Mouse (Mus musculus) cerebellum, adult 8-10 months (tissue): ENCODE results near the gene Zic5.

Source experiments
- DNase-seq: peaks from one replicate; pipeline ENCODE4 v3.0.0; 2022

Gene Zic5

DNA sequence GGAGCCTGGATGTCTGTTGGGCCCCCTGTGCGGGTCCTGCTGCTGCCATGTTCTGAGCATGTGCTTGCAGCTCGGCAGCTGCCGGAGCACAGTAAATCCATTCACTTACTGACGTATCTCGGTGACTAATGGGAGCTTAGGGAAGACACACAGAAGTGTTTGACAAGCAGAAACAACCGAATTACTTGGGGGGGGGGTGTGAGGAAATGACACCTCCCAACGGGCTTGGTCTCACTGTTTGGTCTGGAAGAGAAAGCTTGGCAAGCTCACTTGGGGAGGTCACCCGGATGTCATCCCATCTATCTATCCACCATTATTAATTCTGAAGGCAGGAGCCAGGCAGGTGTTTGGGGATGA lies 38.3 kb downstream of the Zic5 start:
- no peak for DNase-seq

DNA sequence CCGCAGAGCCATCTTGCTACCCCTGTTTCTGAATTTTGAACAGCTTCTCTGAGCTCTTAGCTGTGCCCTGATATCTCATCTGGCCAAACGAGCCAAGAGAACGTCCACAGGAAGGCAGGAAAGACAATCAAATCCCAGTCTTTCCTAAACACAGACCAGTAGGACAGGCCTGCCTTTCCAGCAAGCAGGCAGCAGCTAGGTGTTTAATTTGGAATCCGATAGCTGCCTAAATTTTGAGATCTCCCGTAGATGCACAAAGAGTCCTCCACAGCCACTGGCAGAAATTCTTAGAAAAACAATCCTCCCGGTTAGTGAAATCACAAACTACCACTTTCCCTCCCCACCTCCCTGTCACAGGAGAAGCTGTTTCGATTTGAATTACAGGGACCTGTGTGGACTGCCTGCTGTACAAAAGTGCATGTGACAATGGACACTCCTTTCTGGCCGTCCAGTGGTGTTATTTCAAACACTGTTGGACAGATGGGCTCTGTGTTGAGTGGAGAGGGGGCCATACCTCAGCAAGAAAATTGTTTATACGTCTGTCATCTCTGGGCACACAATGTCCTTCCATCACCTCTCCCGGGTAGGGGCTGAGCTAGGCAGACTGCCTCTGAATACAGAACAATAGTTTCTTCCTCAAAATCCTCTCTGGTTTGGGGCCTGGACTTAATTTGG lies 38.8 kb downstream of the Zic5 start:
- DNase-seq: no peak

- DNase-seq: no peak
These were observed 41.0 kb downstream of the Zic5 start for GRCm38 (mm10) chr14:122424441-122424840.

GRCm38 (mm10) chr14:122416166-122416771 lies 49.2 kb downstream of the Zic5 start:
- no peak for DNase-seq

GRCm38 (mm10) chr14:122414786-122415185 lies 50.7 kb downstream of the Zic5 start:
- DNase-seq: no peak

DNA sequence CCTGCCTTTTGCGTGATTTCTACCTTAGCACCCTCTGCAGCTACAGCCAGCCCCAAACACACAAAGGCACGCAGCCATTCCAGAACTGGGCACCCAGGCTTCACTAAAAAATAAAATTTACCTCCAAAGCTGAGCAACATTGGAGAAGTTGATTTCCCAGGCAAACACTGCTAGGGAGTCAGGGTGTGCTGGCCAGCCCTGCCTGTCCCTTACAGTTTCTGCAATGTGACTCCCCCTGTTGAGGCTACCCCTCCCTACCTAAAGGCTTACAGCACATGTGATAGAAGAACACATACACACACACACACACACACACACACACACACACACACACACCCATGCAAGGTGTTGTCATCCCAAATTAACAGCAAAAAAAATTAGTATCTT lies 51.9 kb downstream of the Zic5 start:
- no peak for DNase-seq

GRCm38 (mm10) chr14:122412841-122413541 lies 52.5 kb downstream of the Zic5 start:
- DNase-seq: no peak
